Mouse (Mus musculus): ENCODE data around the gene Vmn1r233.

Vmn1r233 gene

GRCm38 (mm10) chr17:20996364-20996763 lies at the start of gene Vmn1r233:
Gene Vmn1r233, minus strand, starts transcription at chr17:20996464.
- no peak for DNase-seq (ENCODE audit: low spot score in 2 of 2)

- no peak for DNase-seq (ENCODE audit: low spot score in 2 of 2)
Measured at GRCm38 (mm10) chr17:21018410-21019080, 22.3 kb upstream of the Vmn1r233 start.

GRCm38 (mm10) chr17:21009726-21010125 lies 13.5 kb upstream of the Vmn1r233 start:
- DNase-seq (ENCODE audit: low spot score in 2 of 2): no peak

GRCm38 (mm10) chr17:21008382-21009331 lies 12.4 kb upstream of the Vmn1r233 start, which contains the start of gene Zfp160:
Gene Zfp160, plus strand, starts transcription at chr17:21008903.
- peak; percentile 94 to 95 for DNase-seq (ENCODE audit: low spot score in 2 of 2)

GRCm38 (mm10) chr17:20993716-20994115 lies 2.5 kb downstream of the Vmn1r233 start:
- peak; percentile 3 to 13 for DNase-seq (ENCODE audit: low spot score in 2 of 2)

GRCm38 (mm10) chr17:20966681-20967080 lies 29.6 kb downstream of the Vmn1r233 start:
- no peak for DNase-seq (ENCODE audit: low spot score in 2 of 2)

GRCm38 (mm10) chr17:20965421-20965820 lies 30.8 kb downstream of the Vmn1r233 start:
- no peak for DNase-seq (ENCODE audit: low spot score in 2 of 2)

- no peak for DNase-seq (ENCODE audit: low spot score in 2 of 2)
Measured at GRCm38 (mm10) chr17:20960386-20960785, 35.9 kb downstream of the Vmn1r233 start.

- no peak for DNase-seq (ENCODE audit: low spot score in 2 of 2)
Measured at GRCm38 (mm10) chr17:20946636-20947035, 49.6 kb downstream of the Vmn1r233 start.

- no peak for DNase-seq (ENCODE audit: low spot score in 2 of 2)
Measured at GRCm38 (mm10) chr17:20946026-20946565, 50.2 kb downstream of the Vmn1r233 start.

- DNase-seq (ENCODE audit: low spot score in 2 of 2): peak; percentile 100
Measured at GRCm38 (mm10) chr17:20944985-20945891, 51.0 kb downstream of the Vmn1r233 start, which contains the start of gene Ppp2r1a. Gene Ppp2r1a, plus strand, starts transcription at chr17:20945311.

GRCm38 (mm10) chr17:20944226-20944625 lies 52.0 kb downstream of the Vmn1r233 start:
- no peak for DNase-seq (ENCODE audit: low spot score in 2 of 2)

Measured in right cerebral cortex, adult 2 months (tissue).